ENCODE assay signal across 11 mouse cellular contexts in the genomic region with DNA sequence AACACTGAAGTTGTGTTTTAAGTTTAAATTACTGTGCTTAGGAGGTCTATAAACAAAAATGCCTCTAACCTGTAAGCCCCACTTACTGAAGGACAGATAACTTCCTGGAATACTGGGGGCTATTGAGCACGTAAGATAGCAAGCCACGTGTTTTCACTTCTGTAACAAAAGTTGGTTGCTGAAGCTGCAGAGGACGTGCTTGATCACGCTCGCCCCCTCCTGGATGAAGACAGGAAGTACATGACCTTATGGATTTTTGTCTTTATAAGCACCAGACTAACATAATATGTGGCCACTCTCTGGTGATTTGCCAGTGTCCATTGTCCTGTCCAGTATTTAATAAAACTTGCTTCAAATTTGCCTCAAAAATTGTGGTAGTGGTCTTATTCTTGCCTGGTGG. TPM values are rescaled to one million over a fixed set of nuclear protein-coding genes. Genes with fewer than 3 reads are reported as not detected.
DNase-seq lines count a peak whose midpoint lies in the region; TF ChIP-seq lines count a peak whose summit lies in the region.
"Had no signal": no experiment of that assay in that cellular context is flagged by ENCODE, and none has a peak within 500 bp of the region (broad histone marks: within the 10 kb centered on the region; RNA-seq: fewer than 3 reads in every experiment).

No protein-coding gene starts in this region.

- H3K4me3 ChIP-seq in CH12.LX (replicated peaks in 1 of 3; ENCODE audit: low read depth in 2 of 3, low read length in 2 of 3, poor library complexity in 1 of 3), result no peak overlapping the region
- H3K4me3 ChIP-seq: liver, embryonic 13.5 days; neural tube, embryonic 13.5 days had no signal

- no peak overlapping the region for H3K9ac ChIP-seq in CH12.LX (ENCODE audit: insufficient read depth, low read depth)
- H3K9ac ChIP-seq: liver, embryonic 13.5 days; neural tube, embryonic 13.5 days had no signal

- H3K4me2 ChIP-seq in CH12.LX (ENCODE audit: insufficient read depth, low read depth, poor library complexity, severe bottlenecking), result no peak overlapping the region
- H3K4me2 ChIP-seq: liver, embryonic 13.5 days; neural tube, embryonic 13.5 days had no signal

- H3K79me2 ChIP-seq in CH12.LX (replicated peaks; ENCODE audit: control insufficient read depth, extremely low read depth, insufficient read depth, poor library complexity, severe bottlenecking), result no peaks in the 10 kb centered on the region

- dilution Hi-C loops in CH12.LX (cut with MboI; ENCODE audit: extremely low pct_ligation_motif_present, extremely low pct_unique_long_range_greater_than_20kb, low sequenced_read_pairs), result no loop called here

- peak; percentile 29 for TF ChIP-seq RAD21 in CH12.LX (IDR thresholded peaks at IDR 0.05; ENCODE audit: low read depth, low read length)

- DNase-seq in left cerebral cortex, postnatal 4 days, result peak; percentile 9
- DNase-seq in left cerebral cortex, adult 11 months (ENCODE audit: low spot score), result no peak
- no peak for DNase-seq in CH12.LX (ENCODE audit: extremely low read depth)
- DNase-seq in NIH3T3 (ENCODE audit: low read depth), result peak; percentile 30
- DNase-seq in induced T-regulatory cell, adult 2 months (ENCODE audit: low read depth), result peak; percentile 72
- DNase-seq in kidney, adult 8-10 months, result no peak
- DNase-seq in layer of hippocampus, adult 9-11 months, result no peak
- DNase-seq in gastrocnemius, postnatal 14 days, result no peak
- DNase-seq: gastrocnemius, postnatal 25 days; liver, embryonic 13.5 days had no signal

- H3K36me3 ChIP-seq in CH12.LX (replicated peaks in 1 of 2; ENCODE audit: control insufficient read depth in 1 of 2, insufficient read depth in 1 of 2, low read length in 1 of 2), result no peaks in the 10 kb centered on the region
- H3K36me3 ChIP-seq: liver, embryonic 13.5 days; neural tube, embryonic 13.5 days had no signal

- no peak for TF ChIP-seq EP300 in CH12.LX (IDR thresholded peaks at IDR 0.05; ENCODE audit: low read length)

- peaks cover 18% of the 10 kb centered on the region for H3K9me3 ChIP-seq in CH12.LX (replicated peaks; ENCODE audit: low read length)
- H3K9me3 ChIP-seq: liver, embryonic 13.5 days had no signal

- TF ChIP-seq CTCF in CH12.LX (conservative IDR thresholded peaks at IDR 0.05 in 1 of 2, IDR thresholded peaks at IDR 0.05 in 1 of 2; ENCODE audit: low read depth in 2 of 2, low read length in 2 of 2), result peak in 1 of 2 experiments; percentile 55; a peak in 2 of 4 replicates

- in situ Hi-C loops in CH12.LX (cut with MboI; ENCODE audit: low pct_ligation_motif_present, low pct_unique_long_range_greater_than_20kb, low sequenced_read_pairs), result no loop called here

- no peaks in the 10 kb centered on the region for H3K27me3 ChIP-seq in CH12.LX (replicated peaks)
- H3K27me3 ChIP-seq: liver, embryonic 13.5 days; neural tube, embryonic 13.5 days had no signal

- H3K27ac ChIP-seq in CH12.LX (ENCODE audit: insufficient read depth, low read depth), result no peak overlapping the region
- H3K27ac ChIP-seq: liver, embryonic 13.5 days; neural tube, embryonic 13.5 days had no signal

- intact Hi-C loops in left cerebral cortex, postnatal 4 days (cut with DNase I), result no loop called here
- intact Hi-C loops in gastrocnemius, postnatal 14 days (cut with DNase I; ENCODE audit: low total_unique reads), result no loop called here

- TF ChIP-seq POLR2A in CH12.LX (IDR thresholded peaks at IDR 0.05; ENCODE audit: low read depth, low read length), result no peak

- H3K4me1 ChIP-seq in CH12.LX (ENCODE audit: control insufficient read depth in 1 of 2, insufficient read depth in 2 of 2), result peaks cover 5 to 17% of the 10 kb centered on the region in 2 experiments
- H3K4me1 ChIP-seq: liver, embryonic 13.5 days; neural tube, embryonic 13.5 days had no signal

TF ChIP-seq in CH12.LX, 34 proteins besides CTCF, POLR2A, EP300 and RAD21:
- TF ChIP-seq SMC3 (IDR thresholded peaks at IDR 0.05; ENCODE audit: low read depth, low read length) (peak; percentile 36; the same call in 1 of the 2 replicates), USF2 (conservative IDR thresholded peaks at IDR 0.05; ENCODE audit: low read depth, low read length) (no peak)

RNA-seq across cellular contexts. Expression of gene Ccrl2, which starts 20.4 kb away (rescaled TPM):
- under 1 TPM; 0.48 to 0.98 TPM for total RNA-seq in left cerebral cortex, postnatal 4 days (2021)
- total RNA-seq in CH12.LX (2012; rRNA removed), result 5.2 and 13.0 TPM in 2 replicates
- total RNA-seq in CH12.LX (2014; rRNA removed), result 7.9 and 9.0 TPM in 2 replicates
- polyA plus RNA-seq in CH12.LX (2012; ENCODE audit: insufficient read length, low read depth), result 4.0 and 5.3 TPM in 2 replicates
- total RNA-seq in gastrocnemius, postnatal 14 days (2021), result 1 to 10 TPM; 3.5 to 3.6 TPM

RNA-seq across cellular contexts. Expression of gene Lrrfip2, which starts 39.6 kb away (rescaled TPM):
- 10 to 100 TPM; 37.9 to 45.8 TPM for total RNA-seq in left cerebral cortex, postnatal 4 days (2021)
- 22.4 and 25.2 TPM in 2 replicates for total RNA-seq in CH12.LX (2012; rRNA removed)
- total RNA-seq in CH12.LX (2014; rRNA removed), result 16.6 and 22.9 TPM in 2 replicates
- 30.9 and 38.7 TPM in 2 replicates for polyA plus RNA-seq in CH12.LX (2012; ENCODE audit: insufficient read length, low read depth)
- total RNA-seq in gastrocnemius, postnatal 14 days (2021), result 10 to 100 TPM; 60.2 to 63.7 TPM

RNA-seq across cellular contexts. Expression of gene Ltf, which starts 58.7 kb away (rescaled TPM):
- 1 to 10 TPM in 1 of 2 experiments, under 1 TPM in 1; 0.91 to 1.7 TPM for total RNA-seq in left cerebral cortex, postnatal 4 days (2021)
- 0.04 TPM in 1 of 2 replicates, not detected in the other for total RNA-seq in CH12.LX (2012; rRNA removed)
- total RNA-seq in CH12.LX (2014; rRNA removed), result 0.08 and 0.31 TPM in 2 replicates
- polyA plus RNA-seq in CH12.LX (2012; ENCODE audit: insufficient read length, low read depth), result 0.50 TPM in 1 of 2 replicates, not detected in the other
- total RNA-seq in gastrocnemius, postnatal 14 days (2021), result under 1 TPM; 0.24 to 0.27 TPM
- total RNA-seq: gastrocnemius, postnatal 25 days had no signal

Comparison
In these comparisons a context has a peak if more than half of its experiments do, and no peak if none do; other contexts are left out.
1. DNase-seq: peak in left cerebral cortex, postnatal 4 days (single experiment), NIH3T3 (single experiment) and induced T-regulatory cell, adult 2 months (single experiment); none in left cerebral cortex, adult 11 months (single experiment), CH12.LX (single experiment), kidney, adult 8-10 months (0 of 2), layer of hippocampus, adult 9-11 months (single experiment) and gastrocnemius, postnatal 14 days (single experiment).